Mouse (Mus musculus) G1E (cell line): ENCODE measurements around the gene Tcl1b3. TPM values are rescaled to one million over a fixed set of nuclear protein-coding genes. Genes with fewer than 3 reads are reported as not detected.
"Not testable (repeated sequence)": the region's sequence is repeated elsewhere in the genome, so short reads cannot be mapped to it uniquely, and the experiment has no call there.

Experiments
- ATAC-seq: 2 replicates; pipeline ENCODE4 v1.8.0; 2016; ENCODE audit warnings: mild to moderate bottlenecking; ENCODE audit not compliant: insufficient number of reproducible peaks, poor library complexity, low FRiP score, severe bottlenecking; ENCODE audit errors: extremely low read depth
- DNase-seq: peaks from one replicate; pipeline ENCODE4 v3.0.0; 2012; ENCODE audit warnings: low spot score
- H3K27me3 ChIP-seq: 2 replicates; pipeline ENCODE4 v1.6.1; 2012; ENCODE audit warnings: mild to moderate bottlenecking, low read length, inconsistent platforms; ENCODE audit not compliant: insufficient read depth
- H3K36me3 ChIP-seq: replicated peaks from 2 replicates; pipeline ENCODE3; 2012; ENCODE audit warnings: mild to moderate bottlenecking, inconsistent platforms
- H3K4me1 ChIP-seq: 2 replicates; pipeline ENCODE4 v1.6.1; 2012; ENCODE audit warnings: low read depth, low read length, inconsistent platforms, mixed read lengths; ENCODE audit not compliant: insufficient read depth
- H3K4me3 ChIP-seq: 2 replicates; pipeline ENCODE4 v1.5.1; 2012; ENCODE audit warnings: low read depth, mild to moderate bottlenecking, inconsistent platforms, low read length, moderate library complexity, mixed read lengths
- H3K9me3 ChIP-seq: replicated peaks from 2 replicates; pipeline ENCODE4 v1.6.1; 2012; ENCODE audit warnings: inconsistent platforms
- CTCF ChIP-seq: IDR thresholded peaks from 2 replicates; pipeline ENCODE4 v1.5.1; 2012; ENCODE audit warnings: low read depth, low read length, inconsistent platforms, mixed read lengths
- GATA1 ChIP-seq: IDR thresholded peaks from 2 replicates; pipeline ENCODE4 v1.6.1; 2012; ENCODE audit warnings: borderline replicate concordance, low read length, inconsistent platforms, mixed read lengths
- GATA2 ChIP-seq: IDR thresholded peaks from 2 replicates; pipeline ENCODE4 v1.6.1; 2012; ENCODE audit warnings: low read depth, low read length, inconsistent platforms, borderline replicate concordance
- POLR2AphosphoS5 ChIP-seq: IDR thresholded peaks from 2 replicates; pipeline ENCODE4 v1.6.1; 2012; ENCODE audit warnings: low read depth, low read length, inconsistent platforms; ENCODE audit not compliant: insufficient replicate concordance
- TAL1 ChIP-seq: conservative IDR thresholded peaks from 2 replicates; pipeline ENCODE4 v1.6.1; 2012; ENCODE audit warnings: low read depth, low read length, inconsistent platforms, mixed read lengths
- polyA plus RNA-seq: library from polyadenylated mRNA; stranded (reverse); fragments of >175 nt; gene quantifications from 2 replicates; pipeline ENCODE4 v1.2.3, GENCODE M21; 2012
- total RNA-seq, 2 experiments: library from RNA; stranded (forward) in 1 of 2; stranded (reverse) in 1 of 2; fragments of 200-1000 nt in 1 of 2; fragments of >200 nt in 1 of 2; fragmentation: Nextera tagmentation in 1 of 2; gene quantifications; 2 replicates each; pipeline ENCODE4 v1.2.3; 2014 to 2017

The Tcl1b3 gene
- total and polyA plus RNA-seq, 3 experiments = not detected

DNA sequence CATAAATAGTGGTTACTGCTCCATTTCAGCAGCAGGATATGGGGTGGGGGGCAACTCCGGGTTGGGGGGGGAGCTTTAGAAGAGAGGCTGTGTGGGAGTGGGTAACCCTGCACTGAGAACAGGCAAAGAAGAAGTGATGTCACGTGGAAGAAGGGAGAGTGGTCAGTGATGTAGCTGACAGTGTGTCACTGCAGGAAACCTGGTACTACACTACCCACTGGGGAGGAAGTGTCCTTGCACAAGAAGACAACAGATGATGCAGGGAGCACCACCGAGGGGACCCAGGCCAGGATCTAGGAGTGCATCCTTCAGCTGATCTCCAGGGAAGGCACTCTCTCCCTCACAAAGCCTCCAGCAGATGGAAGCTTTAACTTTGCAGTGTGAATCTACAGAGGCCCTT is 24.1 kb upstream of the Tcl1b3 start:
- DNase-seq = no peak
- Histone ChIP-seq H3K4me1 (no peaks in the 10 kb centered on the region), H3K9me3 (peaks cover 35% of the 10 kb centered on the region), H3K4me3 (no peak overlapping the region), H3K27me3 (no peaks in the 10 kb centered on the region), H3K36me3 (no peaks in the 10 kb centered on the region)
- ATAC-seq = no peak
- no peak for TF ChIP-seq GATA2
- no peak for TF ChIP-seq POLR2AphosphoS5
- TF ChIP-seq TAL1 = no peak
- no peak for TF ChIP-seq CTCF
- TF ChIP-seq GATA1 = no peak

GRCm38 (mm10) chr12:105173366-105173765 is 17.5 kb upstream of the Tcl1b3 start:
- TF ChIP-seq POLR2AphosphoS5 = no peak
- TF ChIP-seq GATA2 = no peak
- TF ChIP-seq TAL1 = no peak
- TF ChIP-seq GATA1 = no peak
- TF ChIP-seq CTCF = no peak

GRCm38 (mm10) chr12:105174318-105174717 is 16.5 kb upstream of the Tcl1b3 start:
- not testable (repeated sequence) for ATAC-seq, H3K4me3 ChIP-seq, H3K36me3 ChIP-seq, H3K27me3 ChIP-seq, H3K4me1 ChIP-seq, DNase-seq
- H3K9me3 ChIP-seq = peaks cover 39% of the 10 kb centered on the region

More at GRCm38 (mm10) chr12:105173366-105173765, 17.5 kb upstream of the Tcl1b3 start:
- Histone ChIP-seq H3K9me3 (peaks cover 44% of the 10 kb centered on the region), H3K36me3 (no peaks in the 10 kb centered on the region), H3K4me1 (no peaks in the 10 kb centered on the region), H3K27me3 (no peaks in the 10 kb centered on the region), H3K4me3 (no peak overlapping the region)
- ATAC-seq (no peak), DNase-seq (no peak)

DNA sequence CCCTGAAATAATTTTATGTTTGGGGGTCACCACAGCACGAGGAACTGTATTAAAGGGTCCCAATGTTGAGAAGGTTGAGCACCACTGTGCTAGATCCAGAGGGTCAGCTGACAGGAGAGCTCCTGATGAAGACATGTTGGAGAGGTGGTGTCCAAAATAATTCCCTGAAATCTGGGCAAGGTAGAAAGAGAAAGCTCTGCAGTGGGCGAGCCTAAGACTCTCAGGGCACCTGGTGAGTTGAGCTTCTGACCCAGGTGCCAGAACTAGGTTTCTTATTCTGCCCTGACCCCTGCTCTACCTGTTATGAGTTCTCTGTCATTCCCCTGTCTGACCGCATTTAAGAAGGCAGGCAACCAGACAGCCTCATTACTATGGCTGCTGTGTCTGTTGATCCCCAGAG is 14.8 kb upstream of the Tcl1b3 start, which contains the start of gene Tcl1b5:
Tcl1b5 (plus strand) TSS at position 301 of the 400 bp plus-strand sequence.
- H3K4me3 ChIP-seq, ATAC-seq, H3K36me3 ChIP-seq, H3K4me1 ChIP-seq, DNase-seq, H3K27me3 ChIP-seq: not testable (repeated sequence)
- peaks cover 31% of the 10 kb centered on the region for H3K9me3 ChIP-seq

GRCm38 (mm10) chr12:105181040-105181644 is 9.7 kb upstream of the Tcl1b3 start:
- H3K4me1 ChIP-seq, ATAC-seq, DNase-seq, H3K27me3 ChIP-seq, H3K4me3 ChIP-seq, H3K36me3 ChIP-seq: not testable (repeated sequence)
- peaks cover 18% of the 10 kb centered on the region for H3K9me3 ChIP-seq

- H3K36me3 ChIP-seq, H3K4me1 ChIP-seq, H3K27me3 ChIP-seq, H3K4me3 ChIP-seq, DNase-seq, ATAC-seq: not testable (repeated sequence)
- H3K9me3 ChIP-seq = peaks cover 42% of the 10 kb centered on the region
Measured at GRCm38 (mm10) chr12:105188980-105189379, 1.9 kb upstream of the Tcl1b3 start.

GRCm38 (mm10) chr12:105199684-105200497 is 9.0 kb downstream of the Tcl1b3 start:
- H3K4me3 ChIP-seq, H3K27me3 ChIP-seq, H3K36me3 ChIP-seq, ATAC-seq, DNase-seq, H3K4me1 ChIP-seq: not testable (repeated sequence)
- H3K9me3 ChIP-seq = peaks cover 48% of the 10 kb centered on the region

GRCm38 (mm10) chr12:105201657-105202056 is 10.8 kb downstream of the Tcl1b3 start, which contains the start of gene Tcl1b4:
Gene Tcl1b4 (plus strand): TSS chr12:105201957.
- ATAC-seq, H3K27me3 ChIP-seq, H3K4me1 ChIP-seq, H3K36me3 ChIP-seq, DNase-seq, H3K4me3 ChIP-seq: not testable (repeated sequence)
- peaks cover 57% of the 10 kb centered on the region for H3K9me3 ChIP-seq
